Mouse (Mus musculus): ENCODE measurements around the gene Mocs3. TPM values are rescaled to one million over a fixed set of nuclear protein-coding genes. Genes with fewer than 3 reads are reported as not detected.

The Mocs3 gene
- total RNA-seq, 2 experiments from 2014 or later = 1.3 TPM; not detected in 1

- no peak for ATAC-seq (replicated peaks; ENCODE audit: low FRiP score, poor library complexity, severe bottlenecking)
These were observed 2.9 kb downstream of the Mocs3 start for GRCm38 (mm10) chr2:168233286-168233685.

- no peak for ATAC-seq (replicated peaks; ENCODE audit: low FRiP score, poor library complexity, severe bottlenecking)
These were observed 7.9 kb downstream of the Mocs3 start for GRCm38 (mm10) chr2:168238335-168238734.

- ATAC-seq (replicated peaks; ENCODE audit: low FRiP score, poor library complexity, severe bottlenecking) = no peak
These were observed 12.4 kb downstream of the Mocs3 start for GRCm38 (mm10) chr2:168242841-168243240.

- no peak for ATAC-seq (replicated peaks; ENCODE audit: low FRiP score, poor library complexity, severe bottlenecking)
These were observed 12.9 kb downstream of the Mocs3 start for GRCm38 (mm10) chr2:168243278-168243677.

GRCm38 (mm10) chr2:168245571-168245970, 15.1 kb downstream of the Mocs3 start:
- ATAC-seq (replicated peaks; ENCODE audit: low FRiP score, poor library complexity, severe bottlenecking) = no peak

GRCm38 (mm10) chr2:168248167-168248855, 17.9 kb downstream of the Mocs3 start:
- no peak for ATAC-seq (replicated peaks; ENCODE audit: low FRiP score, poor library complexity, severe bottlenecking)

- ATAC-seq (replicated peaks; ENCODE audit: low FRiP score, poor library complexity, severe bottlenecking) = no peak
These were observed 18.4 kb downstream of the Mocs3 start for GRCm38 (mm10) chr2:168248856-168249245.

GRCm38 (mm10) chr2:168250270-168250669, 19.8 kb downstream of the Mocs3 start:
- ATAC-seq (replicated peaks; ENCODE audit: low FRiP score, poor library complexity, severe bottlenecking) = peak; percentile 81

- ATAC-seq (replicated peaks; ENCODE audit: low FRiP score, poor library complexity, severe bottlenecking) = no peak
These were observed 22.3 kb downstream of the Mocs3 start for GRCm38 (mm10) chr2:168252639-168253292.

GRCm38 (mm10) chr2:168253822-168254221, 23.4 kb downstream of the Mocs3 start:
- no peak for ATAC-seq (replicated peaks; ENCODE audit: low FRiP score, poor library complexity, severe bottlenecking)

- ATAC-seq (replicated peaks; ENCODE audit: low FRiP score, poor library complexity, severe bottlenecking) = no peak
These were observed 26.1 kb downstream of the Mocs3 start for GRCm38 (mm10) chr2:168256506-168256905.

- no peak for ATAC-seq (replicated peaks; ENCODE audit: low FRiP score, poor library complexity, severe bottlenecking)
These were observed 26.8 kb downstream of the Mocs3 start for GRCm38 (mm10) chr2:168257188-168257587.

- ATAC-seq (replicated peaks; ENCODE audit: low FRiP score, poor library complexity, severe bottlenecking) = no peak
These were observed 28.6 kb downstream of the Mocs3 start for GRCm38 (mm10) chr2:168259046-168259445.

- no peak for ATAC-seq (replicated peaks; ENCODE audit: low FRiP score, poor library complexity, severe bottlenecking)
These were observed 29.7 kb downstream of the Mocs3 start for GRCm38 (mm10) chr2:168260124-168260523.

- ATAC-seq (replicated peaks; ENCODE audit: low FRiP score, poor library complexity, severe bottlenecking) = no peak
These were observed 30.5 kb downstream of the Mocs3 start for GRCm38 (mm10) chr2:168260900-168261299.

- ATAC-seq (replicated peaks; ENCODE audit: low FRiP score, poor library complexity, severe bottlenecking) = no peak
These were observed 37.6 kb downstream of the Mocs3 start for GRCm38 (mm10) chr2:168268033-168268432.

GRCm38 (mm10) chr2:168273387-168273786, 43.0 kb downstream of the Mocs3 start:
- no peak for ATAC-seq (replicated peaks; ENCODE audit: low FRiP score, poor library complexity, severe bottlenecking)

- ATAC-seq (replicated peaks; ENCODE audit: low FRiP score, poor library complexity, severe bottlenecking) = 0 out of 2 replicates have a peak, but pooled peaks have one; percentile 59
These were observed 44.0 kb downstream of the Mocs3 start for GRCm38 (mm10) chr2:168274374-168274935.

GRCm38 (mm10) chr2:168280729-168281581, 50.5 kb downstream of the Mocs3 start:
- ATAC-seq (replicated peaks; ENCODE audit: low FRiP score, poor library complexity, severe bottlenecking) = no peak

GRCm38 (mm10) chr2:168281582-168281981, 51.2 kb downstream of the Mocs3 start, which contains the start of gene Kcng1:
Gene Kcng1, minus strand, starts transcription at chr2:168281736.
- no peak for ATAC-seq (replicated peaks; ENCODE audit: low FRiP score, poor library complexity, severe bottlenecking)

All from erythroblast, adult 5-6 weeks (primary cell).